Mouse (Mus musculus) T-helper 17 cell (primary cell): Measurements from ENCODE around the gene Clrn3.

Experiments used
- in situ Hi-C, 2 experiments: fragments of 300-600 bp; cut with MboI, MseI; formaldehyde crosslinking; loops; 1 replicate in 1 of 2; 2 replicates in 1 of 2; pipeline ENCODE4 v1.15.1; 2025; ENCODE audit warnings: high pct_unique_total_duplicates in 2 of 2

Gene Clrn3

GRCm38 (mm10) chr7:135488214-135488810 is 40.1 kb downstream of the Clrn3 start:
- in situ Hi-C loops = loop anchor here (5.0 kb wide), 2 partner anchors 86 to 144 kb away; no protein-coding TSS in a partner anchor

- in situ Hi-C loops = loop anchor here (5.0 kb wide), 2 partner anchors 85 to 145 kb away; no protein-coding TSS in a partner anchor
Observed at GRCm38 (mm10) chr7:135487423-135487822, 41.0 kb downstream of the Clrn3 start.

GRCm38 (mm10) chr7:135486645-135487382 is 41.6 kb downstream of the Clrn3 start:
- in situ Hi-C loops = loop anchor here (5.0 kb wide), 2 partner anchors 85 to 145 kb away; no protein-coding TSS in a partner anchor

- in situ Hi-C loops = loop anchor here (5.0 kb wide), 2 partner anchors 84 to 146 kb away; no protein-coding TSS in a partner anchor
Observed at GRCm38 (mm10) chr7:135485796-135486410, 42.6 kb downstream of the Clrn3 start.

DNA sequence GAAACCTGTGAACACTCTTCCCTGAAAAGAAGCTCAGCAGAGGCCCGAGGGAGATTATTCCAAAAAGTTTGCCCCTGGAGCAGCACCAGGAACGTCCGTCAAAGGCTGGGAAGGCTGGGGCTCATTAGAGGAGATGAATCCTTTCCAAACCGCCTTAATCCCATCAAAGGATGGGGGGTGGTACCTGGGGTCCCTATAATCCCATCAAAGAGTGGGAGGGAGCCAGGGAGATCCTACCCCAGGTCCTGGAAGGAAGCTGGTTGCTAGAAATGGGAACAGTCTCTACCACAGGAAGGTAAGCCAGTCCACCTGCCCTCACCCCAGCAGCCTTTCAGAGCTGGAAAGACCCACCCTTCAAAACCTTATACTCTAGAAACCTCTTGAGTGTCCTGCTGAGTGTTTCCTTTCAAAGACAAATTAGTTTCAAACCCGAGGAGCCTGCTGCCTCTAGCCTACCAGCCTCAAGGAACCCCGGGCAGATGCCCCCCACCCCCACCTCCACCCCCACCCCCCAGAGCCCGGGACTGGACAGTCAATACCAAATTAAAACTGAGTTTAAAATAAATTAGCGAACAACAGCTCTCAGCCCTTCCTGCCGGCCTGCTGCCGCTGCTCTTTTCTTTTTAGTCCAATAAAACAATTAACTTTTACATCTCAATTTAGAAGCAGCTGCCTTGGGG is 43.2 kb downstream of the Clrn3 start:
- in situ Hi-C loops = loop anchor here (5.0 kb wide), 2 partner anchors 83 to 147 kb away; no protein-coding TSS in a partner anchor

GRCm38 (mm10) chr7:135484341-135484740 is 44.1 kb downstream of the Clrn3 start:
- in situ Hi-C loops = no loop called here

DNA sequence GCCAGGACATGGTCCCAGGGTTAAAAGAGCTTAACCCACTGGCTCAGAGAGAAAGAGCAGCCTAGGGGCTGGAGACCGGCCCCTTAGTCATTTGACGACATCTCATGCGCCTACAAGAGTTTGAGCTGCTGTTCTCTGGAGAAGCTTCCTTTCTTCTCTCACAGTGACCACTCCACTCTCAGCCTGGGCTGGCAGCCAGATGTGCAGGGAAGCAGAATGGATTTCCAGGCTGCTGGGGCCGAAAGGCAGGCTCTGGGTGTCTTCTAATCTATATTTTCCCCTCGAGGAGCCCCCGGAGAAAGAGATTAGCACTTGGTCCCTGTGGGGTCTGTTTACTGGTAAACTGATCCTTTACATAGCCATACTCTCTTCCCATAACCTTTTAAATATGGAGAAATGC is 44.7 kb downstream of the Clrn3 start:
- in situ Hi-C loops = no loop called here

- in situ Hi-C loops = no loop called here
Observed at GRCm38 (mm10) chr7:135481150-135481549, 47.3 kb downstream of the Clrn3 start.

DNA sequence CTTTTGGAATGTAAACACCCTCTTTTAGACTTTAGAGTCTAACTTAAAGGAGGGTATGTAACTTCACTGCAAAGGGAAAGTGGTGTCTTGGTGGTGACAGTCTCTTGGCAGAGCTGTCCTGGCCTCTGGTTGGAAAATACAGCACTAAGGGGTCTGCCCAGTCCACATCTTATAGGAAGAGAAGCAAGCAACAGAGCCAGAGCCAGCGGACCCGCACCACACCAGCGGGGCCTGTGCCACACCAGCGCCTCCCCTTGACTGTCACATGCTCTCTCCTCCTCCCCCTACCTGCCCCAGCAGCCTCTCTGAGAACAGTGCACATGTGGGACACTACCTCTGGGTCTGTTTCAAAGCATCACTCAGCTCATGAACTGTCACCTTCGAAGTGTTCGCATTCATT is 48.5 kb downstream of the Clrn3 start:
- in situ Hi-C loops = no loop called here

GRCm38 (mm10) chr7:135479322-135479880 is 49.1 kb downstream of the Clrn3 start:
- in situ Hi-C loops = no loop called here

- in situ Hi-C loops = no loop called here
Observed at GRCm38 (mm10) chr7:135477256-135477655, 51.2 kb downstream of the Clrn3 start.

DNA sequence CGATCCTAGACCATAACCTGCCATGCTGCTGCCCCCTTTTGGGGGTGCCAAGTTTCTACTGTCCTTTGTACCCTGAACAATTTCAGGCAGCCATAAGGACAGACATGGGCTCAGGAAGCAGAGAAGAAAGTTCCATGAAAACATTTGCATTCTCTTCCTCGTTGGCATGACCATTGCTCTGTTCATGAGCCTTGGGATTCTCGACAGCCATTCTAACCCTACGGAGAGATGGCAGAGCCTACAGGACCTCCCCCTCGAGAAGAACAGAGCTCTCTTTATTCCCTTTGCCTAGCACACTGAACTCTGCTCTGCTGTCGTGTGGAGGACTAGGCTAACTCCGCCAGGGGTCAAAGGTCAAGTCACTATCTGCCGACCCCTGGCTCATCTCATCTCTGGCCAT is 52.5 kb downstream of the Clrn3 start:
- in situ Hi-C loops = no loop called here

DNA sequence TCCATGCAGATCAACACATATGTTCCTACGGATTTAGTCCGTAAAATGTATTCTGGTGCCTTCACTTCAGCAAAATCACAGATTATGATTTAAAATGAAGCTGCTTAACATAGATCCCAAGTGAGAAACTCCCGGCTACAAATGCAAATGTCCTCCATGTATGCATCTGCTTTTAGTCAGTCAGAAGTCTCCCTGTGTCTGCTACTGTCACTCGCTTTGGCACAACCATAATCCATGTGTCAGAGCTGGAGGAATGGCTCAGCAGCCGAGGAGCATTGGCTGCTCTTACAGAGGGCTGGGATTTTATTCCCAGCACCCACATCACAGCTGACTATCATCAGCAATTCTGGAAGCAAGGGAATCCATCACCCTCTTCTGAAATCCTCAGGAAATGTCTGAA is 58.1 kb downstream of the Clrn3 start:
- in situ Hi-C loops = loop anchor here in 1 of 2 experiments (25.0 kb wide), 1 partner anchor 1608 kb away; no protein-coding TSS in a partner anchor

DNA sequence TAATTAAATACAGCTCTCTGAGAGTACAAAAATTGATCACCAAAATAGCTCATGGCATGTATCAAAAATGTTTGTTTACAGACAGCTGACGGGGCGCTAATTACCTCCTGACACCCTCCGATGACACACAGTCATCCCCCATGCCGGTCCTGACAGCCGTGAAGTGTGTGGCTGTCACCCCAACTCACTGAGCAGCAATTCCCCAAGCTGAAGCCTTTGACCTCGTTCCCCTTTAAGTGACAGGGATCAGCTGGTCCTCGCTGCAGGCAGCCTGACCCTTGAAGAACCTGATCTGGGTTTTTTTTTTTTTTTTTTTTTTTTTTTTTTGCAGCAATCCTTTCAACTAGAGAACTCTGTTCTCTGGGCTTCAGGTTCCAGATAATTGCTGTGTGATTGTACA is 59.8 kb downstream of the Clrn3 start:
- in situ Hi-C loops = loop anchor here in 1 of 2 experiments (25.0 kb wide), 1 partner anchor 1606 kb away; no protein-coding TSS in a partner anchor

- in situ Hi-C loops = loop anchor here in 1 of 2 experiments (25.0 kb wide), 1 partner anchor 1603 kb away; no protein-coding TSS in a partner anchor
Observed at GRCm38 (mm10) chr7:135465293-135465692, 63.2 kb downstream of the Clrn3 start.

GRCm38 (mm10) chr7:135464689-135465259 is 63.7 kb downstream of the Clrn3 start:
- in situ Hi-C loops = loop anchor here in 1 of 2 experiments (25.0 kb wide), 1 partner anchor 1602 kb away; no protein-coding TSS in a partner anchor
